Mouse (Mus musculus) C2C12 (cell line): ENCODE measurements around the gene Vmn2r76.

Experiments
- CEBPB ChIP-seq: IDR thresholded peaks from one replicate; pipeline ENCODE4 v1.6.1; 2011; ENCODE audit warnings: low read depth, mild to moderate bottlenecking, control low read depth, moderate library complexity
- CTCF ChIP-seq: IDR thresholded peaks from one replicate; pipeline ENCODE4 v1.5.1; 2011; ENCODE audit not compliant: control insufficient read depth, insufficient read depth, insufficient read length
- MAX ChIP-seq: IDR thresholded peaks from one replicate; pipeline ENCODE4 v1.6.1; 2011; ENCODE audit warnings: mild to moderate bottlenecking, control low read depth
- MYOD1 ChIP-seq: IDR thresholded peaks from one replicate; pipeline ENCODE4 v1.6.1; 2011; ENCODE audit warnings: low read depth; ENCODE audit not compliant: control insufficient read depth, insufficient read length
- MYOG ChIP-seq: IDR thresholded peaks from one replicate; pipeline ENCODE4 v1.6.1; 2011; ENCODE audit not compliant: control insufficient read depth, insufficient read length; ENCODE audit errors: extremely low read depth

GRCm38 (mm10) chr7:86211345-86211744 is 34.8 kb downstream of the Vmn2r76 start:
- no peak for TF ChIP-seq CTCF
- no peak for TF ChIP-seq MYOD1
- TF ChIP-seq MAX = no peak
- no peak for TF ChIP-seq CEBPB
- no peak for TF ChIP-seq MYOG
